Mouse (Mus musculus) bone marrow macrophage, adult 2 months (primary cell): ENCODE measurements around the gene Hecw1. TPM values are rescaled to one million over a fixed set of nuclear protein-coding genes. Genes with fewer than 3 reads are reported as not detected.
"Not testable (repeated sequence)": the region's sequence is repeated elsewhere in the genome, so short reads cannot be mapped to it uniquely, and the experiment has no call there.

Experiments
- H3K27ac ChIP-seq: 2 replicates; pipeline ENCODE4 v1.5.1; 2012; ENCODE audit warnings: low read depth, low read length; ENCODE audit not compliant: insufficient read depth
- H3K4me1 ChIP-seq: 2 replicates; pipeline ENCODE4 v1.6.1; 2012; ENCODE audit warnings: low read length; ENCODE audit not compliant: control insufficient read depth, insufficient read depth
- H3K4me3 ChIP-seq: 2 replicates; pipeline ENCODE4 v1.5.1; 2012; ENCODE audit warnings: mild to moderate bottlenecking, low read length, moderate library complexity; ENCODE audit not compliant: insufficient read depth
- CTCF ChIP-seq: IDR thresholded peaks from 2 replicates; pipeline ENCODE4 v1.5.1; 2012; ENCODE audit warnings: low read depth, mild to moderate bottlenecking, low read length, moderate library complexity
- POLR2A ChIP-seq: IDR thresholded peaks from 2 replicates; pipeline ENCODE4 v1.6.1; 2012; ENCODE audit warnings: mild to moderate bottlenecking, low read depth, low read length, borderline replicate concordance
- polyA plus RNA-seq: library from polyadenylated mRNA; stranded (reverse); fragments of >200 nt; gene quantifications from 2 replicates; pipeline ENCODE4 v1.2.4, GENCODE M21; 2012; ENCODE audit not compliant: missing spikeins, insufficient read depth, insufficient read length

Gene Hecw1
- polyA plus RNA-seq, 1 experiment, result not detected

- Histone ChIP-seq H3K4me3 (no peak overlapping the region), H3K27ac (no peak overlapping the region), H3K4me1 (no peaks in the 10 kb centered on the region)
- TF ChIP-seq POLR2A (no peak), CTCF (no peak)
Measured at GRCm38 (mm10) chr13:14413405-14413804, 109.6 kb downstream of the Hecw1 start.

- TF ChIP-seq POLR2A, result no peak
- no peak for TF ChIP-seq CTCF
- Histone ChIP-seq H3K27ac (no peak overlapping the region), H3K4me1 (no peaks in the 10 kb centered on the region), H3K4me3 (no peak overlapping the region)
Measured at GRCm38 (mm10) chr13:14374470-14374869, 148.6 kb downstream of the Hecw1 start.

- H3K4me3 ChIP-seq, result no peak overlapping the region
- no peak overlapping the region for H3K27ac ChIP-seq
- H3K4me1 ChIP-seq, result no peaks in the 10 kb centered on the region
- TF ChIP-seq CTCF (no peak), POLR2A (no peak)
Measured at GRCm38 (mm10) chr13:14365546-14365945, 157.5 kb downstream of the Hecw1 start.

- TF ChIP-seq POLR2A (no peak), CTCF (no peak)
- H3K4me1 ChIP-seq, result no peaks in the 10 kb centered on the region
- no peak overlapping the region for H3K27ac ChIP-seq
- no peak overlapping the region for H3K4me3 ChIP-seq
Measured at GRCm38 (mm10) chr13:14327252-14327651, 195.8 kb downstream of the Hecw1 start.

GRCm38 (mm10) chr13:14306617-14307016 is 216.4 kb downstream of the Hecw1 start:
- no peak overlapping the region for H3K4me3 ChIP-seq
- no peaks in the 10 kb centered on the region for H3K4me1 ChIP-seq
- TF ChIP-seq CTCF, result no peak
- no peak for TF ChIP-seq POLR2A
- no peak overlapping the region for H3K27ac ChIP-seq

GRCm38 (mm10) chr13:14304103-14304502 is 218.9 kb downstream of the Hecw1 start:
- H3K27ac ChIP-seq, result no peak overlapping the region
- H3K4me1 ChIP-seq, result no peaks in the 10 kb centered on the region
- no peak overlapping the region for H3K4me3 ChIP-seq
- TF ChIP-seq POLR2A (no peak), CTCF (no peak)

GRCm38 (mm10) chr13:14302921-14303320 is 220.1 kb downstream of the Hecw1 start:
- TF ChIP-seq POLR2A (no peak), CTCF (no peak)
- H3K4me1 ChIP-seq, result no peaks in the 10 kb centered on the region
- H3K4me3 ChIP-seq, result no peak overlapping the region
- no peak overlapping the region for H3K27ac ChIP-seq

- Histone ChIP-seq H3K4me1 (no peaks in the 10 kb centered on the region), H3K4me3 (no peak overlapping the region), H3K27ac (no peak overlapping the region)
- TF ChIP-seq POLR2A (no peak), CTCF (no peak)
Measured at GRCm38 (mm10) chr13:14290016-14290415, 233.0 kb downstream of the Hecw1 start.

GRCm38 (mm10) chr13:14271476-14271875 is 251.6 kb downstream of the Hecw1 start:
- Histone ChIP-seq H3K4me3 (no peak overlapping the region), H3K27ac (no peak overlapping the region), H3K4me1 (no peaks in the 10 kb centered on the region)
- TF ChIP-seq CTCF, result no peak
- no peak for TF ChIP-seq POLR2A

GRCm38 (mm10) chr13:14260939-14261338 is 262.1 kb downstream of the Hecw1 start:
- H3K4me3 ChIP-seq, H3K4me1 ChIP-seq, H3K27ac ChIP-seq: not testable (repeated sequence)

- no peak for TF ChIP-seq CTCF
- TF ChIP-seq POLR2A, result no peak
- no peak overlapping the region for H3K27ac ChIP-seq
- H3K4me3 ChIP-seq, result no peak overlapping the region
- no peaks in the 10 kb centered on the region for H3K4me1 ChIP-seq
Measured at GRCm38 (mm10) chr13:14245946-14246345, 277.1 kb downstream of the Hecw1 start.
